8 mouse cellular contexts compared by ENCODE assay signal in genomic region chr19:54114588-54115317, GRCm38 (mm10).
DNase-seq lines count a peak whose midpoint lies in the region; ATAC-seq and TF ChIP-seq lines count a peak whose summit lies in the region.

No protein-coding gene starts in this region.

- no peak overlapping the region; the same call in 1 of the 2 replicates for H3K9ac ChIP-seq in hindbrain, postnatal 0 days (replicated peaks; ENCODE audit: low read length)

- no peak for TF ChIP-seq POLR2A in small intestine, adult 2 months (IDR thresholded peaks at IDR 0.05; ENCODE audit: low read depth, low read length)

- no peak overlapping the region for H3K27ac ChIP-seq in layer of hippocampus, adult 2 months
- no peak overlapping the region for H3K27ac ChIP-seq in hindbrain, postnatal 0 days
- no peak overlapping the region for H3K27ac ChIP-seq in limb, embryonic 10.5 days
- no peak overlapping the region for H3K27ac ChIP-seq in small intestine, adult 2 months (ENCODE audit: insufficient read depth, low read depth, low read length)

- H3K4me2 ChIP-seq in hindbrain, postnatal 0 days (ENCODE audit: low read depth, low read length), result peak overlapping the region; percentile 57

- H3K4me1 ChIP-seq in hindbrain, postnatal 0 days (ENCODE audit: insufficient read depth, low read length), result no peaks in the 10 kb centered on the region
- peaks cover 12% of the 10 kb centered on the region for H3K4me1 ChIP-seq in limb, embryonic 10.5 days
- H3K4me1 ChIP-seq in small intestine, adult 2 months (ENCODE audit: control insufficient read depth, insufficient read depth, insufficient read length, low read length), result peaks cover 20% of the 10 kb centered on the region

- no peak for DNase-seq in layer of hippocampus, adult 2 months (ENCODE audit: low spot score in 2 of 2)
- DNase-seq in layer of hippocampus, adult 9-10 months (ENCODE audit: low spot score), result no peak
- peak; percentile 12 to 23 for DNase-seq in cerebellum, postnatal 36 days
- peak; percentile 40 for DNase-seq in gastrocnemius, postnatal 10 days
- DNase-seq in hindbrain, postnatal 0 days (ENCODE audit: low spot score), result peak; percentile 50
- peak; percentile 54 for DNase-seq in limb, embryonic 10.5 days (ENCODE audit: low spot score)
- DNase-seq in mesoderm, embryonic 11.5 days (ENCODE audit: low read depth, low spot score), result peak; percentile 62

- H3K36me3 ChIP-seq in hindbrain, postnatal 0 days (ENCODE audit: insufficient read depth, low read length), result no peaks in the 10 kb centered on the region
- no peaks in the 10 kb centered on the region for H3K36me3 ChIP-seq in limb, embryonic 10.5 days
- no peaks in the 10 kb centered on the region for H3K36me3 ChIP-seq in small intestine, adult 2 months (ENCODE audit: control insufficient read depth, insufficient read depth, low read length)

- H3K9me3 ChIP-seq in hindbrain, postnatal 0 days (ENCODE audit: low read length), result no peaks in the 10 kb centered on the region
- H3K9me3 ChIP-seq in limb, embryonic 10.5 days (replicated peaks), result no peaks in the 10 kb centered on the region

- TF ChIP-seq CTCF in layer of hippocampus, adult 2 months (conservative IDR thresholded peaks at IDR 0.05), result no peak
- TF ChIP-seq CTCF in hindbrain, postnatal 0 days (IDR thresholded peaks at IDR 0.05; ENCODE audit: low read depth), result no peak
- TF ChIP-seq CTCF in small intestine, adult 2 months (IDR thresholded peaks at IDR 0.05; ENCODE audit: extremely low read depth, insufficient read length, insufficient replicate concordance, low read depth, low read length), result no peak

- ATAC-seq in hindbrain, postnatal 0 days, result peak; percentile 69; the same call in 1 of the 2 replicates

- H3K4me3 ChIP-seq in layer of hippocampus, adult 2 months, result peak overlapping the region; percentile 59
- peak overlapping the region; percentile 36 for H3K4me3 ChIP-seq in hindbrain, postnatal 0 days (ENCODE audit: low read length)
- H3K4me3 ChIP-seq in limb, embryonic 10.5 days, result peak overlapping the region; percentile 49
- peak overlapping the region; percentile 62 for H3K4me3 ChIP-seq in small intestine, adult 2 months (ENCODE audit: low read depth, low read length)

- H3K27me3 ChIP-seq in hindbrain, postnatal 0 days (ENCODE audit: insufficient read depth, low read length), result no peaks in the 10 kb centered on the region
- peaks cover 53% of the 10 kb centered on the region for H3K27me3 ChIP-seq in limb, embryonic 10.5 days (ENCODE audit: low read depth, poor library complexity, severe bottlenecking)
- H3K27me3 ChIP-seq in small intestine, adult 2 months (ENCODE audit: control insufficient read depth, insufficient read depth, low read length), result no peaks in the 10 kb centered on the region

- 8% methylated on average over 22 of the region's 22 CpGs for WGBS in hindbrain, postnatal 0 days
- WGBS in limb, embryonic 10.5 days, result 8% methylated on average over 22 of the region's 22 CpGs
- 17% methylated on average over 22 of the region's 22 CpGs for WGBS in small intestine, adult 2 months

Comparison
In these comparisons a context has a peak if more than half of its experiments do, and no peak if none do; other contexts are left out.
1. DNase-seq: peak in cerebellum, postnatal 36 days (2 of 2), gastrocnemius, postnatal 10 days (single experiment), hindbrain, postnatal 0 days (single experiment), limb, embryonic 10.5 days (single experiment) and mesoderm, embryonic 11.5 days (single experiment); none in layer of hippocampus, adult 2 months (0 of 2) and layer of hippocampus, adult 9-10 months (single experiment).
2. Peak in every context shown above with its lines, with median percentiles within 50 percentile points of each other: H3K4me3 ChIP-seq.